Mouse (Mus musculus) heart, embryonic 14.5 days (tissue): ENCODE results near the gene Gxylt2. TPM values are rescaled to one million over a fixed set of nuclear protein-coding genes. Genes with fewer than 3 reads are reported as not detected.
A peak's percentile ranks its signal among the peaks of the same experiment; 100 is the strongest.

Source experiments
- ATAC-seq: fragments of 200-750 bp; cut with Nextera tagmentation; 2 replicates; pipeline ENCODE4 v1.8.0; 2017; ENCODE audit warnings: low read depth, moderate TSS enrichment; ENCODE audit not compliant: insufficient number of reproducible peaks, insufficient read depth, low FRiP score
- H3K27ac ChIP-seq, 2 experiments: fragments of 200-500 bp in 1 of 2; fragments of 300-500 bp in 1 of 2; sonication (generic) in 1 of 2; replicated peaks in 1 of 2; 2 replicates each; pipeline ENCODE4 v1.5.1; 2012 to 2014; ENCODE audit warnings: low read depth in 2 of 2, low read length in 2 of 2, control low read depth in 1 of 2, mild to moderate bottlenecking in 1 of 2, mixed read lengths in 1 of 2; ENCODE audit not compliant: control insufficient read depth in 1 of 2, insufficient read depth in 1 of 2
- H3K27me3 ChIP-seq: fragments of 300-500 bp; sonication (generic); 2 replicates; pipeline ENCODE4 v1.6.1; 2014; ENCODE audit warnings: mild to moderate bottlenecking, low read length, control low read depth; ENCODE audit not compliant: control insufficient read depth, insufficient read depth
- H3K36me3 ChIP-seq: fragments of 300-500 bp; sonication (generic); 2 replicates; pipeline ENCODE4 v1.6.1; 2014; ENCODE audit warnings: mild to moderate bottlenecking, control low read depth, low read length, mixed read lengths; ENCODE audit not compliant: control insufficient read depth, insufficient read depth
- H3K4me1 ChIP-seq, 2 experiments: fragments of 200-500 bp in 1 of 2; fragments of 300-500 bp in 1 of 2; sonication (generic) in 1 of 2; 2 replicates each; pipeline ENCODE4 v1.6.1; 2012 to 2014; ENCODE audit warnings: low read length in 2 of 2, control low read depth in 1 of 2, mixed read lengths in 1 of 2; ENCODE audit not compliant: control insufficient read depth in 2 of 2, insufficient read depth in 2 of 2
- H3K4me2 ChIP-seq: fragments of 300-500 bp; sonication (generic); 2 replicates; pipeline ENCODE4 v1.6.1; 2014; ENCODE audit warnings: mild to moderate bottlenecking, low read length
- H3K4me3 ChIP-seq, 2 experiments: fragments of 200-500 bp in 1 of 2; fragments of 300-500 bp in 1 of 2; sonication (generic) in 1 of 2; 2 replicates each; pipeline ENCODE4 v1.5.1; 2012 to 2014; ENCODE audit warnings: low read length in 2 of 2, mild to moderate bottlenecking in 2 of 2, control low read depth in 1 of 2, low read depth in 1 of 2, moderate library complexity in 1 of 2; ENCODE audit not compliant: control insufficient read depth in 1 of 2, insufficient read depth in 1 of 2
- H3K9ac ChIP-seq: fragments of 300-500 bp; sonication (generic); 2 replicates; pipeline ENCODE4 v1.6.1; 2014; ENCODE audit warnings: mild to moderate bottlenecking, low read length
- H3K9me3 ChIP-seq: fragments of 300-500 bp; sonication (generic); 2 replicates; pipeline ENCODE4 v1.6.1; 2016; ENCODE audit warnings: low read length, control low read depth; ENCODE audit not compliant: control insufficient read depth
- WGBS: fragments of 180-500 bp; shearing (Covaris S2); extraction: QIAGEN DNeasy Blood & Tissue Kit; methylation state at CpG from one replicate; pipeline ENCODE4 v1.1.7; 2014; 5-methylcytosine and 5-hydroxymethylcytosine counted together
- polyA plus RNA-seq: library from polyadenylated mRNA; unstranded; fragments of >200 nt; fragmentation: Nextera tagmentation; extraction: Ambion mirVana; gene quantifications from 2 replicates; pipeline ENCODE4 v1.2.1, GENCODE M21; 2014

Gxylt2 gene
- polyA plus RNA-seq: 3.4 and 4.2 TPM in 2 replicates

DNA sequence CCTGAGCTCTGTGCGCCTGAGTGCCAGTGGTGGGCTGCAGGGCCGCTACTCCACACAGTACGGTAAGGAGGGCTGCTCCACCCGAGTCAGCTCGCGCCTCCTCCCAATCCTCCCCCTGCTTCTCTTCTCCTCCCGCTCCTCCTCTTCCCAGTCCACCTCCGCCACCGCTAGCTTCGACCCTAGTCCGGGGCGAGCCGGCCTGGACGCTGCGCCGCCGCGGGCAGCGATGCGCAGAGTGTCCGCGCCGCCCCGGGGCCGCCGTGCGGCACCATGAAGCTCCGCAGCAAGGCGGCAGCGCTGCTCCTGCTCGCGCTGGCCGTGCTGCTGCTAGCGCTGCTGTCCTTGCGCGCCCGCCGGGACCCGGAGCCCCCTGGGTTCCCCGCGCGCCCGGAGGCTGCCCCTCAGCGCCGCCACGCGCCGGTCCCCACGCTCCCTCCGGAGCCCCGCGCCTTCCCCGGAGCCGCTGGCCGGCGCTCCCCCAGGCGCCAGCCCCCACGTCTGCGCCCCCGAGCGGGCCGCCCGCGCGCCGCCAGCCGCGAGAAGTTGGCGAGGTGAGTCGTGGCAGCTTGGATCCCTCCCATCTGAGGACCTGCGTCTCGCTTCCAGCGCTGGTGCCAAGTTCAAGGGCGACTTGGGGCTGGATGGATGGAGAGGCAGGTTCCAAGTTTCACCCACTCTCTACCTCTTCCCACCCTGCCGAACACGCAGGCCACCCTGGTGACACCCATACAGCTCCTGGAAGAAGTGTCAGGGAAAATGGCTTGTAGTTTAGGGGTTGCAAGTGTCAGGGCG, at the start of gene Gxylt2:
TSS of gene Gxylt2 (plus strand) at position 161 of the 792 bp plus-strand sequence.
- peaks cover 9 to 12% of the 10 kb centered on the region in 2 experiments for H3K4me1 ChIP-seq
- H3K27ac ChIP-seq: no peak within 1 kb of the TSS
- no peaks in the 10 kb centered on the region for H3K36me3 ChIP-seq
- H3K4me2 ChIP-seq: peak within 1 kb of the TSS; percentile 98
- peaks cover 37% of the 10 kb centered on the region for H3K27me3 ChIP-seq
- peak within 1 kb of the TSS; percentile 65 for H3K9ac ChIP-seq
- H3K9me3 ChIP-seq: no peaks in the 10 kb centered on the region
- WGBS: under 1% methylated on average over 77 of the region's 77 CpGs
- peak; percentile 72 for ATAC-seq
- H3K4me3 ChIP-seq: peak within 1 kb of the TSS; percentile 50 to 75

DNA sequence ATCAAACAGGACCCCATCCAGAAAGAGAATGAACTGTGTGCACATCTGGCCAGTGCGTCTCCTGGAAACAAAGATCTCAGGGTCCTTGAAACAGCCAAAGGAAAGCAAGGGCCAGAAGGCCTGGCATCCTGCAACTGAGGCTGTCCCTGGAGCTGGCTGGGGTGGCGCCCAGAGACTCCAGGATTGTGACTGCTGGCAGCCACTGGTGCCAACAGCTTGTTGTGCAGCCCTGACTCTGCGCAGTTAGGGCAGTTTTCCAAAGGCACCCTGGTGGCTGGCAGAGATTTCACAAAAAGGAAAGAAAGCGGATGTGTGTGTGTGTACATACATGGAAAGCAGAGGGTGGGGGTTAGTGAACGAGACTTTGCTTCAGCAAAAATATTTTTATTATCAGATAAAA, 44.1 kb upstream of the Gxylt2 start:
- WGBS: 72% methylated on average over 5 of the region's 5 CpGs
- H3K27me3 ChIP-seq: no peaks in the 10 kb centered on the region
- no peak overlapping the region for H3K9ac ChIP-seq
- H3K4me3 ChIP-seq: no peak overlapping the region
- no peak overlapping the region for H3K4me2 ChIP-seq
- peak overlapping the region; percentile 2 to 5; a peak in 2 of 4 replicates for H3K27ac ChIP-seq
- no peaks in the 10 kb centered on the region for H3K4me1 ChIP-seq
- peak; percentile 50; the same call in 1 of the 2 replicates for ATAC-seq
- H3K36me3 ChIP-seq: peaks cover 35% of the 10 kb centered on the region
- no peaks in the 10 kb centered on the region for H3K9me3 ChIP-seq

- H3K4me3 ChIP-seq: no peak overlapping the region
- H3K27me3 ChIP-seq: no peaks in the 10 kb centered on the region
- no peaks in the 10 kb centered on the region for H3K9me3 ChIP-seq
- H3K36me3 ChIP-seq: peaks cover 35% of the 10 kb centered on the region
- no peak for ATAC-seq
- H3K9ac ChIP-seq: no peak overlapping the region
- 67% methylated on average over 6 of the region's 6 CpGs for WGBS
- H3K4me1 ChIP-seq: no peaks in the 10 kb centered on the region
- no peak overlapping the region; a peak in 1 of 4 replicates for H3K27ac ChIP-seq
- no peak overlapping the region for H3K4me2 ChIP-seq
Measured at GRCm38 (mm10) chr6:100662224-100662623, 42.3 kb upstream of the Gxylt2 start.

DNA sequence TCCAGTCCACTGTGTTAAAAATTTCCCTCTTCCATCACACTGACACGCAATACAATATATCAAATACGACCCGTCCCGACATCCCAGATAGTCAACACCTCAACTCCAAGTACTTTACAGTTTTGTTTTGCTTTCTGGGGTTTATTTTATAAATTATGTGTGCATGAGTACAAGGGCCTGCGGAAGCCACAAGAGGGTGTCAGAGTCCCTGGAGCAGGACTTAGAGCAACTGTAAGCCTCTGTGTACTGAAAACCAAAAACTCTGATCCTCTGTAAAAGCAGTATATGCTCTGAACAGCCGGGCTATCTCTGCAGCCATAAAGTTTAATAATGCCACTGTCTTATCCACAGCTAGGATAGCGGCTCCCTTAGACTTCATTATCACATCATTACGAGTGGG, 36.9 kb upstream of the Gxylt2 start:
- H3K9me3 ChIP-seq: no peaks in the 10 kb centered on the region
- no peak overlapping the region for H3K9ac ChIP-seq
- H3K4me1 ChIP-seq: peaks cover 2 to 9% of the 10 kb centered on the region in 2 experiments; a peak in 2 of 4 replicates
- H3K4me3 ChIP-seq: no peak overlapping the region
- no peak overlapping the region for H3K4me2 ChIP-seq
- no peak overlapping the region for H3K27ac ChIP-seq
- H3K36me3 ChIP-seq: peaks cover 27% of the 10 kb centered on the region
- H3K27me3 ChIP-seq: no peaks in the 10 kb centered on the region
- WGBS: 86% methylated on average over 8 of the region's 8 CpGs
- no peak for ATAC-seq

DNA sequence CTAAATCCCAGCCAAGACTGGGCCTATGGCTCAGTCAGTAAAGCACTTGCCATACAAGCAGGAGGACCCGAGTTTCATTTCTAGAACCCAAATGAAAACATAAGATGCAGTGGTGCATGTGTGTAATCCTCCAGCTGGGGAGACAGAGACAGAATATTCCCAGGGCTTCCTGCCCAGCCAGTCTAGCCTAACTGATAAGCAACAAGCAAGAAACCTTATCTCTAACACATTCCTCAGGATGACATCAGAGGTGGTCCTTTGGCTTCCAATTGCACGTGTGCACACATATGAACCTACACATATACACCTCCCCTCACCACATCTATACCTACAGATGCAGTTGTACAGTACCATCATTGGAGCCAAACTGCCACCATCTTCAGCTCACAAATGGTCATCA, 35.7 kb upstream of the Gxylt2 start:
- no peak overlapping the region for H3K9ac ChIP-seq
- H3K4me1 ChIP-seq: peaks cover 2 to 9% of the 10 kb centered on the region in 2 experiments; a peak in 2 of 4 replicates
- H3K27me3 ChIP-seq: no peaks in the 10 kb centered on the region
- no peaks in the 10 kb centered on the region for H3K9me3 ChIP-seq
- no peak for ATAC-seq
- H3K4me2 ChIP-seq: no peak overlapping the region
- H3K36me3 ChIP-seq: peaks cover 15% of the 10 kb centered on the region
- H3K4me3 ChIP-seq: no peak overlapping the region
- no peak overlapping the region for H3K27ac ChIP-seq
- WGBS: 26% methylated on average over 2 of the region's 2 CpGs

GRCm38 (mm10) chr6:100670370-100670841, 34.1 kb upstream of the Gxylt2 start:
- Histone ChIP-seq H3K9me3 (no peaks in the 10 kb centered on the region), H3K27me3 (no peaks in the 10 kb centered on the region), H3K9ac (peak overlapping the region; percentile 84), H3K27ac (peak overlapping the region in 1 of 2 experiments; percentile 46; a peak in 2 of 4 replicates), H3K4me3 (peak overlapping the region; percentile 60 to 85), H3K4me2 (peak overlapping the region; percentile 91), H3K36me3 (no peaks in the 10 kb centered on the region), H3K4me1 (peaks cover 2 to 9% of the 10 kb centered on the region in 2 experiments; a peak in 2 of 4 replicates)
- under 1% methylated on average over 32 of the region's 32 CpGs for WGBS
- no peak for ATAC-seq

DNA sequence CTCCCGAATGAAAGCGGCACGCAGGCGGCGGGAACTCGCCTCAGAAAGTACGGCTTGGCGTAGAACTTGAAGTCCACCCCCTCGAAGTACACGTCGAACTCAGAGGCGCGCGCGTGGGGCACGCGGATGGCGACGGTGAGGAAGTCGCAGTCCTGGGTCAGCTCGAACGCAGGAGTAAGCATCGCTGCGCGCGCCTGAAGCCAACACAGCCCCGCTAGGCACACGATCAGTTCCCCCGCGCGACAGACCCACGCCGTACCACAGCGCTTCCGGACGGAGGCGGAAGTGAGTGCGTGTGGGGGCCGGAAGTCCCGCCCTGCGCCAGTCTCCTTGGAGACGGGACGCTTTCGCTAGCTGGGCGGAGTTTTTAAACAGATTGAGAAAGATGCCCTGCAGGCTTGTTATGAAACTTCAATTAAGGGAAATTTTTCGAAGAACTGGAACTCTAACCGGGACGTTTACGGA, 33.6 kb upstream of the Gxylt2 start, which contains the start of gene Shq1:
TSS of gene Shq1 (minus strand) at position 278 of the 465 bp plus-strand sequence.
- Histone ChIP-seq H3K9ac (peak within 1 kb of the TSS; percentile 84), H3K4me1 (peaks cover 2 to 9% of the 10 kb centered on the region in 2 experiments; a peak in 2 of 4 replicates), H3K36me3 (no peaks in the 10 kb centered on the region), H3K27me3 (no peaks in the 10 kb centered on the region), H3K4me2 (peak within 1 kb of the TSS; percentile 91), H3K9me3 (no peaks in the 10 kb centered on the region), H3K27ac (peak within 1 kb of the TSS in 1 of 2 experiments; percentile 46; a peak in 2 of 4 replicates), H3K4me3 (peak within 1 kb of the TSS; percentile 60 to 85)
- ATAC-seq: peak; percentile 74
- WGBS: under 1% methylated on average over 49 of the region's 49 CpGs
